Mouse (Mus musculus) gastrocnemius, postnatal 10 days (tissue): ENCODE data around the gene Eif3b. TPM values are rescaled to one million over a fixed set of nuclear protein-coding genes. Genes with fewer than 3 reads are reported as not detected.
"Not testable (repeated sequence)": the region's sequence is repeated elsewhere in the genome, so short reads cannot be mapped to it uniquely, and the experiment has no call there.

Source experiments
- DNase-seq: peaks from one replicate; pipeline ENCODE4 v3.0.0; 2021; ENCODE audit warnings: mixed read lengths
- total RNA-seq, 2 experiments: library from RNA; stranded (reverse); gene quantifications; 2 replicates each; pipeline ENCODE4 v1.2.3; 2021

Gene Eif3b
- total RNA-seq, 2 experiments from 2014 or later: 96.5 to 98.6 TPM

DNA sequence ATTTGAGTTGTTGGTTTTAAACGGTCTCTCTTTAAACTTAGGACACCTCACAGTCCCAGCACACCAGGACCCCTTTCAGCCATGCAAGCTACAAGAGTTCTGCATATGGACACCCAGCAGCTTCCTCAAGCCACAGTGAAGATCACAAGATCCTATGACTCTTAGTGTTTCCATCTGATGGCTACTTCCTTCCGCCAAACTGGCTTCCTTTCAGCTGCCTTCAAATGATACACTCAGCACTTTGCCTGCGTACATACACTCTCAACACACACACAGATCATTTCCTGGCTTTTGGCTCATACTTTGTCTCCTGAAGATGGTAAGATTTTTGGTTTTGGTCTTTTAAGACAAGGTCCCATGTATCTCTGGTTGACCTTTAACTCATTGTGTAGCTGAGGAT, 26.4 kb upstream of the Eif3b start:
- DNase-seq: no peak

DNA sequence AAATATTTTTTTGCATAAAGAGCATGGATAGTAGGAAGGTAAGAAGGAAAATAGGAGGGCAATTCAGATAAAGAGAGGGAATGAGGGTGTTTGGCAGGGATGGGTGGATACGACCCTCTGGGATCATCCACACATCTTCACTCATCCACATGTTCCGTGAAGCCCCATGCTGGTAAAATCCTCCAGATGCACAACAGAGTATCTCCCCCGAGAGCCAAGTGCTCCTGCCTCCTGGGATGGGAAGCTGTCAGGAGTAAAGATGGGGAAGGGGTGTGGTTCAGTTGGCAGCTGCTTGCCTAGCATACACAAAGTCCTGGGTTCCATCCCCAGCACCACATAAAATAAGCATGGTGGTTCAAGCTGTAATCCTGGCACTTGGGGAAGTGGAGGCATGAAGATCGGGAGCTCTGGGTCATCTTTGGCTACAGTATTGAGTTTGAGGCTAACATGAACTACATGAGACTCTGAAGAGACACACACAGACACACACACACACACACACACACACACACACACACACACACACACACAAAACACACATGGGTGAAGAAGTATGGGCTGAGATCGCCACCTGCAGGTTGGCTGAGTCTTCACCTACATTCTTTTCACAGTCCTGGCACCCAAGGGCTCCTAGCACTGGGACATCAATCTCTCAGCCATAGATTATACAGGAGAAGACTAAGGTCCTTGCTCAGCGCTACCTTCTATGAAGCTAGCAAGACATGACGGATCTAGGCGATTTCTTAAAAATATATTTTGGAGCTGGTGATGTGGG, 22.8 kb upstream of the Eif3b start:
- peak; percentile 24 for DNase-seq

DNA sequence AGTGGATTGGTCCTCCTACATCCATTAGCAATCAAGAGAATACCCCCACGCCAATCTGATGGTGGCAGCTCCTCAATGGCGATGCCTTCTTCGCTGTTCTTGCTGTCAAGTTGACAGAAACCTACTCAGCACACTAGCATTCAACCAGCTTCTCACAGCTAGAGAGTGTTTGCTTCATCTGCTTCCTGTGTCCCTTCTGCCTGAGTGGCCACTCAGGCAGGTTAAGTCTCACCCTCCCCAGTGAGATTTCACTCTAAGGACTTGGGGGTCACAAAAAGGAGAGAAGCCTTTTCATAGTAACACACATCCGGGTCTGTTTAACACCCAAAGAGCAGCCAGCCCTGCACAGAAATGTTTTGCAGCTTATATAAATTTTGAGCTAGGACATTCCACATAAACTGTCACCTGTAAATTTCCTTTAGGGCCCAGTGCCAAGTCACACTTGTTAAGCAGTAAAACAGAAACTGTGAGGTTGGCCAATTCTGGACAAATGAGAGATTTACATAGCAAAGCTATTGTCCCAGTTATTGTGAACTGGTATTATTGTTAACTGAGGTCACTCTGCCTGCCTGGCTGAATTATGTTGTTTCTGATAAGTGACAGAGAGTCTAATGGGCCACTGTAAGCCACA, 16.4 kb upstream of the Eif3b start:
- no peak for DNase-seq

DNA sequence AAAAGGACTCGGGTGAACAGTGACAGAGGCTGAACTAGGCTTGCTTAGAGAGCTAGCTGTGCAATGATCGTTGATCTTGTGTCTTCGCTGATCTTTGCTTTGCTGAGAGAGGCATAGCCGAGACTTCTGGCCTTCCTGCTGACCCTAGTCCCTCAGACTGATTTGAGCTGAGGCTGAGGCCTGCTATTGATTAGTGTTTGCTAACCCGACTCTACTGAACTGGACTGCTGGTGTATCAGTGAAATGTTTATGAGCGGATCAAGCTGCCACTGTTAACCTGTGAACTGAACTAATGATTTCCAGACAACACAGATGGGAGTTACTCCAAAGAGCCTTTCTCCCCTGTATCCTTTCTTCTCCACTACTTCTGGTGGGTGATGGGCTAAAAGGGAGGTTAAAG, 14.0 kb upstream of the Eif3b start:
- no peak for DNase-seq

DNA sequence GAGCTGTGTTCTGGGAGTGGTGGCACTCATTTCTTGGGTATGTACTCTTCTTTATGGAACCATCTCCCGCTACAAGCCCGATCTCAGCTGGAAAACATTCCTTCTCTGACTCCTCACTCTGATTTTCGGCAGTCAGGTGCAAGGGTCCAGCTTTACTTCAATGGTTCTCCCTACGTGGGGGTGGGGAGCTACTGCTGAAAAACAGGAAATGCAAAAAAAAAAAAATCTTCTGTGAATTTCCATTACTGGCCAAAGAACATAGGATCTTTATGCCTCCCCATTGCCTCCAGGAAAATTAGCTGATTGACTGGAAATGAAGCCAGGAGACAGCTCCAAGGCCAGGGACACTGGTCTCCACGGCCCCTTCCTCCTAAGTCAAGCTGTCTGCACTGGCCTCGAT, 12.5 kb upstream of the Eif3b start:
- DNase-seq: no peak

DNA sequence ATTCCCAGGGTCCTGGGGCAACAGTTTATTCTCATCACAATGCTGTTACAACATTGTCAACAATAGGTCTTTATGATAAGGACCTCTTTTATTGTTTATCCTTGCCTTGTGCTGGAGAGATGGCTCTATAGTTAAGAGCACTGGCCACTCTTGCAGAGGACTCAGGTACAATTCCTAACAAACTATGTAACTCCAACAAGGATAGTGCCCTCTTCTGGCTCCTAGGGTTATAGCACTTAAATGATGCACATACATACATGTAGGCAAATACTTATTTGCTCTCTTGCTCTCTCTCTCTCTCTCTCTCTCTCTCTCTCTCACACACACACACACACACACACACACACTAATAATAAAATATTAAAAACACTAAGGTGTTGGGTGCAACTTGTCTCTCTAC, 10.3 kb upstream of the Eif3b start:
- DNase-seq: no peak

DNA sequence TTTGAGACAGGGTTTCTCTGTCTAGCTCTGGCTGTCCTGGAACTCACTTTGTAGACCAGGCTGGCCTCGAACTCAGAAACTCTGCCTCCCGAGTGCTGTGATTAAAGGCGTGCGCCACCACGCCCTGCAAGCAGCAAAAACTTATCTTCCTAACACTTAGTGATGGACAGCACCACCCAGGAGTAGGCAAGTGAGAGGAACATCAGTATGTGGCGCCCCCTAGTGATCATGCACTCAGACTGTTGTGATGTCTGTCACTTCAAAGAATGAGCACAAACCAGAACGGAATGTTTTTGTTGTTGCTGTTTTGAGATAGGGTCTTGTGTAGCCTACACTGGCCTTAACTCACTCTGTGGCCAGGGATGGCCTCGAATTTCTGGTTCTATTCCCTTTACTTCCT, 7.8 kb upstream of the Eif3b start:
- DNase-seq: peak; percentile 70

DNA sequence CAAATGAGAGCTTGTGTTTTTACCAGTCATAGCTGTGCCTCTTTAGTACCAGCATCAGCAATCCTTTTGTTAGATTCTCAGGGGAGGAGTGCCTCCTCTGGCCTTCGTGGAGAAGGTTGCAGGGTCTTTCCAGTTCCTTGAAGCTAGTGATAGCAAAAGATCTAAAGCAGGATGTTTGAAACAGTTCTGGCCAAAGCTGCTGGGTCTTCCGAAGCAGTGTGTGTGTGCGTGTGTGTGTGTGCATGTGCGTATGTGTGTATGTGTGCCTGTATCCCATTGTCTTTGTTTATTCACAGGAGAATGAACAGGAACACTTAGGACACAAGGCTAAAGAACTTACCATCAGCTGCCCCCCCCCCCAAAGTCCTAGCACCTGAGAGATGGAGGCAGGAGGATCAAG, 4.5 kb upstream of the Eif3b start:
- no peak for DNase-seq

DNA sequence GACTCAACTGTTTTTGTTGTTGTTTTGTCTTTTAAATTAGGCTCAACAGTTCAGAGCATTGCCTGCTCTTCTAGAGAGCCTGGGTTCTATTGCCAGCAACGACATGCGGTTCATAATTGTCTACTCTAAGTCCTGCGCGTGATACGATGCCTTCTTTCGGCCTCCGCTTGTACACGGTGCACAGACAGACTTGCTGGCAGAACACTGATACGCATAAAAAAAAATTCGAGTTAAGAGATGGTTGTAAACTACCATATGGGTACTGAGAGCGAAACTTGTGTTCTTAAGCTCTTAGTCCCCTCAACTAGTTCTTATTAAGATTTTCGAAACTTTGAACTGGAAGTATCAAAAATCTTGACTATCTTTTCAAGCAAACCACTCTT, 1.0 kb upstream of the Eif3b start:
- DNase-seq: no peak

DNA sequence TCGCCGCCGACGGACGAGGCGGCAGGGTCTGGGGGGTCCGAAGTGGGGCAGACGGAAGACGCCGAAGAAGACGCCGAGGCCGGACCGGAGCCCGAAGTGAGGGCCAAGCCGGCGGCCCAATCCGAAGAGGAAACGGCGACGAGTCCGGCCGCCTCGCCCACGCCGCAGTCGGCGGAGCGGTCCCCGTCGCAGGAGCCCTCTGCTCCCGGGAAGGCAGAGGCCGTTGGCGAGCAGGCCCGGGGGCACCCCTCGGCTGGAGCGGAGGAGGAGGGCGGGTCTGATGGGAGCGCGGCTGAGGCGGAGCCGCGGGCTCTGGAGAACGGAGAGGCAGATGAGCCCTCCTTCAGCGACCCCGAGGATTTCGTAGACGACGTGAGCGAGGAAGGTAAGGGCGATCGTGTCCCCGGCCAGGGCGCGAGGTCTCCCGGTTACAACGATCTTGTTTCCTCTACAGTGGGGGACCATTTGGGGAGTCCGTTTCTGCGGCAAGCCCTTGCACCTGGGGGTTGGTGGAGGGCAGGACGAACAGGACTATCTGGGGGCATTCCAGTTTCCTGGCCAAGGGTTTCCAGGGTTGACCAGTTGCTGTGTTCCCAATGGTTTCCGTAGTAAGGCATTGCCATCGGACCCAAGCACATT, 433 bp downstream of the Eif3b start:
- peak; percentile 53 for DNase-seq

DNA sequence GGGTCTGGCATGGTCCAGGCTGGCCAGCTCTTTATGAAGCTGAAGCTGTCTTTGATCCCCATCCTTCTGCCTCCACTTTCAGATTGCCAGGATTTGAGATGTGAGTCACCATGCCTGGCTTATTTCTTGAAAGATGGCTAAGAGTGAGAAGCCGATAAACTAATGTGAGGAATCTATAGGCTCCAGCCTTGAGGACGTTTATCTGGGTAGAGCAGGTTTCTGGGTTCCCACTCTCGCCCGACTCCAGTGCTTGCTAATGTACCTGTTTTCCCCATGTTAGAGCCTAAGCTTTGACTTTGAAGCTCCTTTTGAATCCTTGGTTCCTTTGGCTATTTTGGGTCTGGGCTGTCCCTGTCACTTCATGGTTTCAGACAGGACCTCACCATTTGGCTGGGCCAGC, 1.5 kb downstream of the Eif3b start:
- no peak for DNase-seq

DNA sequence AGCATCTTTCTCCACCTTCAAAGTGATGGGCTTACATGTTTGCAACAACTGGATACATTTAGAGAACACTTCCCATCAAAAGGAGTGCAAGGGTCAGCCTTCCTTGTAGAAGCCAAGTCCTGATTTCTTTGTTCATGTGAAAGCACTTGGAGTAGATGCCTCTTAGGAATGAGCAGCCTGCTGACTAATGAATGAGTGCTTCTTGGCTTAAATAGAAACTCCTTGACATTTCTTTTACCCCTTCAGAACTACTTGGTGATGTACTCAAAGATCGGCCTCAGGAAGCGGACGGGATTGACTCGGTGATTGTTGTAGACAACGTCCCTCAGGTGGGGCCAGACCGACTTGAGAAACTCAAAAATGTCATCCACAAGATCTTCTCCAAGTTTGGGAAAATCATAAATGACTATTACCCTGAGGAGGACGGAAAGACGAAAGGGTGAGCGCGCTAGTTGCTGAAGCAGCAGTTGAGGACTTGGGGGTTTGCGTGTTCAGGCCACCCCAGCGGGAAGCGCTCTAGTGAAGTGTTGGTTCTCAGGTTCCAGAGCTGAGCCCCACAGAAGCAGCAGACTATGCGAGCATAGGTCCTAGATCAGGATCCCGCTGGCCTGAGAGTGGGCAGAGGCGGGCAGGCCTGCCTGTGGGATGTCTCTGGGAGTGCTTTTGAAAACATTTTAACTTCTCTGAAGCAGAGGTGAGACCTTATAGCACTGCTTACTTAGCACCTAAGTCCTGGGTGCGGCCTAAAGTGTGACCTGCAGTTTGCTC, 6.1 kb downstream of the Eif3b start:
- DNase-seq: no peak

DNA sequence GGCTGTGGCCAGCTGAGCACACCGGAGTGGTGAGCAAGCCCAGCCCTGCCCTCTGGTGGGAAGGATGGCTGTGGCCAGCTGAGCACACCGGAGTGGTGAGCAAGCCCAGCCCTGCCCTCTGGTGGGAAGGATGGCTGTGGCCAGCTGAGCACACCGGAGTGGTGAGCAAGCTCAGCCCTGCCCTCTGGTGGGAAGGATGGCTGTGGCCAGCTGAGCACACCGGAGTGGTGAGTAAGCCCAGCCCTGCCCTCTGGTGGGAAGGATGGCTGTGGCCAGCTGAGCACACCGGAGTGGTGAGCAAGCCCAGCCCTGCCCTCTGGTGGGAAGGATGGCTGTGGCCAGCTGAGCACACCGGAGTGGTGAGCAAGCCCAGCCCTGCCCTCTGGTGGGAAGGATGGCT, 20.0 kb downstream of the Eif3b start:
- not testable (repeated sequence) for DNase-seq

DNA sequence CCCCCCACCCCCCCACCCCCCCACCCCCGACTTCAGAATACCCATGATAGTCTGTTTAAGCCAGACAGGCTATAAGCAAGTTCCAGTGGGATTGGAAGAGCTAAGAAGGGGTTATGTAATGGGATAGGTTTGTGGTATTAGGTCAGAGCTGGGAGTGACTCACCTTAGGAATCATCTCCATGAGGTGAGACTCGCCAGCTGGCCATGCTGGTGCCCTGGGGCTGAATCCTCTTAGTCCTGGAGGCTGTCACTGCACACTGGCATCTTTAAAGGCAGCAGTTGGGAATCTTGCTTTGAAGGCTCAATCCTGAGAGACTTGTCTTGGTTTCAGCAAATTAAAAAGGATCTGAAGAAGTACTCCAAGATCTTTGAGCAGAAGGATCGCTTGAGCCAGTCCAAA, 22.3 kb downstream of the Eif3b start:
- DNase-seq: no peak

DNA sequence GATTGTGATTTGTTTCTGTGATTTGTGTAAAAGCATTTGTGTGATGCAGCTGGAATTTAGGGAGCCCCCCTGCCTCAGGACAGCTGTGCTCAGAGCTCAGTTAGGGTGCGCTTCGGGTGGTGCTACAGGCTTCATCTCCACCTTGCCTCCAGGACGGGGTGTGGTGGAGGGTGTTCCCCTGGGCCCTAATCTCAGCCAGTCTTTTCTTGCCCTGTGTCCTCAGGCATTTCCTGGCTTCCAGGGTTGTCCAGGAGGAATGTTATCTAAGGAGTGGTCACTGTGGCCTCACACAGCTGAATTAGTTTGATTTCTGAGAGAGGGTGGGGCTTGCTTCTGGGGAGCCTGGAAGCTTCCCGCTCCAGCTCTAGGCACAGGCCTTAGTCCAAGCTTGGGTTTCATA, 24.9 kb downstream of the Eif3b start:
- DNase-seq: no peak

DNA sequence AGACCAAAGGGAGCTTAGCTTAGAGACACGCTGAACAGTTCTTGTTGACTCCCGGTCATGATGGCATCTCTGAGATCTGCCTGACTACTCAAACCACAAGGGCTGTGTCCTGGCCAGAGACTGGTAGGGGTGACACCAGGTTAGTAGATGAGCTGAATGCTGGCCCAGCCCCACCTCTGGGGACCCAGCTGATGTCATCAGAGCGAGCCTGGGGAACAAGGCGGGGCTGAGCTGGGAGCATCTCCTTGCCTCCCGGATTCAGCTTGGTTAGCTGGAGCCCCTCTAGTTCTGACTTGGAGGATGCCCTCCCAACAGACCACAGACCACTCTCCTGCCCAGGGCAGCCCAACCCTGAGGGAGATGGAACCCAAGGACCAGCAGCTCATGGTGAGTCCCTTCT, 26.2 kb downstream of the Eif3b start, which contains the start of gene Gm4869:
Gm4869 (plus strand) TSS at position 301 of the 400 bp plus-strand sequence.
- no peak for DNase-seq

DNA sequence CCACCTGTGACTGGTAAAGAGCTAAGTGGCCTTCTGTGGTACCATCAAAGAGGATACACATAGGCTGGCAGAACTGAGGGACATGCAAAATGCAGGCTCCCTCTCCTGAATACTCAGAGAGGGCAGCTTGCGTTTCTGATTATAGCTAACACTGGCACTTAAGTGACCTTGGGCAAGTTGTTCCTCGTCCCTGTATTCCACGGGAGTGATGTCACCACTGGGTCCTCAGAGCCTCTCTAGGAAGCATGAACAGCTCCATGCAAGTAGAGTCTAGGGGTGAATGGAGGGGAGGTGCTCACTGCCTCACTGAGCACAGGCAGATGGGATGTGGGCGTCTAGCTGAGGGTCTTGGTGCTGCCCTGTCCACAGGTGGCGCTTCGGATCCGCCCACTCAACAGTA, 26.9 kb downstream of the Eif3b start:
- no peak for DNase-seq

DNA sequence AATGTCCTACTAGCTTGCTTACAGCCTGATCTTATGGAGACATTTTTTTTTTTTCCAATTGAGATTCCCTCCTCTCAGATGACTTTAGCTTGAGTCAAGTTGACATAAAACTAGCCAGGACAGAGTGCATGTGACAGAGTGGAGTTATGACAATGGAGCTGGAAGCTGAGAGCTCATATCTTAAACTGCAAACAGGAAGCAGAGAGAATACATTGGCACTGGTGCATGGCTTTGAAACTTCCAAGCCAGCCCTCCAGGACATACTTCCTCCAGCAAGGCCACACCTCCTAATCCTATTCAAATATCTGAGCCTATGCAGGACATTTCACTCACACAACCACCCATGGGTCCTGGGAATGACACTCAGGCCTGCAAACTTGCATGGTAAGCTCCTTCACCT, 35.4 kb downstream of the Eif3b start:
- no peak for DNase-seq

DNA sequence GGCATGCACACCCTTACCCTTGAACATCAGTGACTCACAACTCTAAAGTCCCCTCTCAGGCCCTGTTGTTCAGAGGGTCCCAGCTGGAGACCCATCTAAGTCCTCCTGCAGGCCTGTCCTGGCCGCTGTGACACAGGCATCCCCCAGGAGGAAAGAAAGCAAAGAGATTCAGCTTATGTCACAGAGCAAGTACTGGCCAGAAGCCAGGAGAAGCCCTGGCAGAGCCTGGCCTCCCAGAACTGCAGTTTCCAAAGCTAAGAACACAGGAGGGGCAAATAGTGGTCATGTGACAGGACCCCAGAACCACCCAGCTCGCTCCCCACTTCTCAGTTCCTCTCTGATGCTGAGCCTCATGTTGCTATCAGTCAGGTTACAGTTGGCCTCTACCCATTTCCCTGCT, 36.3 kb downstream of the Eif3b start:
- DNase-seq: no peak

DNA sequence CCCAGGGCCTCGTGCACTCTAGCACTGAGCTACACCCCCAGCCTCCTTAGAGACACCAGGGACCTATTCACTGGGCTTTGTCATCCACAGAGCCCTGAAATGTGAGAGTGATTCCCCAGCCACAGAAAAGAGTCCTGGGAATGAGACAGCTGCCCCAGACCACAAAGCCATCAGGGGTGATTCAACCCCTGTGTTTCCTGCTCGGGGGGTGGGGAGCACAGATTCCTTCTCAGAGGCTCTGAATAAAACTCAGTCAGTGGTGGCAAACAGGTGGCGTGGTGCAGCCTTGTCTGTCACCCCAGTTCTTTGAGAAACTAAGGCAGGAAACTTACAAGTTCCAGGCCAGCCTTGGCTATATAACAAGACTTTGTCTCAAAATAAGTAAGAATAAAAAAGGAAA, 42.3 kb downstream of the Eif3b start:
- no peak for DNase-seq

DNA sequence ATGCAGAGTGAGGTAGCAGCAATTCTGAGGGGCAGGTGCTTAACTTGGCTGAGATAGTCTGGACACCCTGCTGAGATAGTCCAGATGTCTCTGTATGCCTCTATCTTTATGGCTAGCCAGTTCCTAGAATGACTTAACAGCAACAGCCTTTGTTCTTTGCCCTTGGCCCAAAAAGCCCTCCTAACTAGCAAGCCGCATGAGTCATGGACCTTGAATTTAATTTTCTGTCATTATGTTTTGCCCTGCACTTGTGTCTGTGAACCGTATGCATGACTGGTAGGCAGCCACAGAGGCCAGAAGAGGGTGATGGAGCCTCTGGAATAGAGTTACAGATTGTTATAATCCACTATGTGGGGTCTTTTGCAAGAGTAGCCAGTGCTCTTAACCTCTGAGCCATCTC, 44.0 kb downstream of the Eif3b start:
- not testable (repeated sequence) for DNase-seq

DNA sequence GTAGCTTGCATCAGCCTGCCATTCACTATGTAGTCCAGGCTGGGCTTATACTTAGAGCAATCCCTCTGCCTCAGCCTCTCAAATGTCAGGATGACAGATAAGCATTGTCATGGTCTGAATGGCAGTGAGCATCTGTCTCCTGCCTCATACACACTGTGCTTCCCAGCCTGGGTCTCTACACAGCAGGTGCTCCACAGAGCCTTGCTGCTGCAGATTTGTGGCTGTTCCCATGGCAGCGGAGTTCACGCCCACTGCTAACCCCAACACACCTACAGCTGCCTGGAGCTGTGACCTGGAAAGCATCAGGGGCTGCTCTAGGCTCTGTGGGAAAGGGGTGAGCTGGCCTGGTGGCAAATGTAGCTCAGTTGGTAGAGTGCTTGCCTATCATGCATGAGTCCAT, 45.8 kb downstream of the Eif3b start:
- DNase-seq: no peak

DNA sequence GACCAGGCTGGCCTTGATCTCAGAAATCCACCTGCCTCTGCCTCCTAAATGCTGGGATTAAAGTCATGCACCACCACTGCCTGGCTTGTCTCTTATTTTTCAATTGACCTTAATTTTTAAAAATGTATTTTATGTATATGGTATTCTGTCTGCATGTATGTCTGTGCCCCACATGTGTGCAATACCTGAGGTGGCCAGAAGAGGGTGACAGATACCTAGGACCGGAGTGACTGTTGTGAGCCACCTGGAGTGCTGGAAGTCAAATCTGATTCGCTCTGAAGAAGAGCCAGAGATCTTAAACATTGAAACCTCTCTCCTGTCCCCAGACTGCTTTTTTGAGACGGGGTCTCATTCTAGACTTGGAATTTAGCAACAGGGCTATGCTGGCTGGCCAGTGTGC, 53.2 kb downstream of the Eif3b start:
- no peak for DNase-seq
